Mouse (Mus musculus) forebrain, postnatal 0 days (tissue): ENCODE data around the gene Etl4. TPM values are rescaled to one million over a fixed set of nuclear protein-coding genes. Genes with fewer than 3 reads are reported as not detected.
A peak's percentile ranks its signal among the peaks of the same experiment; 100 is the strongest.

Experiments used
- ATAC-seq: fragments of 200-750 bp; cut with Nextera tagmentation; 2 replicates; pipeline ENCODE4 v1.8.0; 2017; ENCODE audit warnings: mild to moderate bottlenecking, moderate library complexity
- DNase-seq: peaks from one replicate; pipeline ENCODE4 v3.0.0-alpha.2; 2015
- H3K27ac ChIP-seq: fragments of 300-500 bp; sonication (generic); 2 replicates; pipeline ENCODE4 v1.5.1; 2014; ENCODE audit warnings: low read depth, mild to moderate bottlenecking, antibody characterized with exemption, low read length, moderate library complexity, mixed read lengths
- H3K27me3 ChIP-seq: fragments of 300-500 bp; sonication (generic); 2 replicates; pipeline ENCODE4 v1.6.1; 2014; ENCODE audit warnings: mild to moderate bottlenecking, low read length, mixed read lengths; ENCODE audit not compliant: insufficient read depth
- H3K36me3 ChIP-seq: fragments of 300-500 bp; sonication (generic); 2 replicates; pipeline ENCODE4 v1.6.1; 2014; ENCODE audit warnings: mild to moderate bottlenecking, moderate library complexity; ENCODE audit not compliant: insufficient read depth
- H3K4me1 ChIP-seq: fragments of 300-500 bp; sonication (generic); 2 replicates; pipeline ENCODE4 v1.6.1; 2014; ENCODE audit warnings: antibody characterized with exemption; ENCODE audit not compliant: insufficient read depth
- H3K4me2 ChIP-seq: fragments of 300-500 bp; sonication (generic); 2 replicates; pipeline ENCODE4 v1.6.1; 2014; ENCODE audit warnings: low read depth, mild to moderate bottlenecking, moderate library complexity
- H3K4me3 ChIP-seq: fragments of 300-500 bp; sonication (generic); 2 replicates; pipeline ENCODE4 v1.5.1; 2014; ENCODE audit warnings: low read depth, low read length, mixed read lengths
- H3K9ac ChIP-seq: fragments of 300-500 bp; sonication (generic); 2 replicates; pipeline ENCODE4 v1.6.1; 2014; ENCODE audit warnings: mild to moderate bottlenecking
- H3K9me3 ChIP-seq: fragments of 300-500 bp; sonication (generic); 2 replicates; pipeline ENCODE4 v1.6.1; 2016; ENCODE audit warnings: low read length
- CTCF ChIP-seq: sonication (generic); IDR thresholded peaks from 2 replicates; pipeline ENCODE4 v1.5.1; 2016; ENCODE audit warnings: antibody characterized with exemption, control low read depth, low read depth
- WGBS: fragments of 180-500 bp; shearing (Covaris S2); extraction: QIAGEN DNeasy Blood & Tissue Kit; methylation state at CpG from one replicate; pipeline ENCODE4 v1.1.7; 2014; 5-methylcytosine and 5-hydroxymethylcytosine counted together
- polyA plus RNA-seq: library from polyadenylated mRNA; unstranded; fragments of >200 nt; fragmentation: Nextera tagmentation; extraction: Ambion mirVana; gene quantifications from 2 replicates; pipeline ENCODE4 v1.2.1, GENCODE M21; 2015
- total RNA-seq: library from RNA; depleted of rRNA; stranded (reverse); fragments of >200 nt; gene quantifications from 2 replicates; pipeline ENCODE4 v1.2.3, GENCODE M21; 2014

Etl4 gene
- total and polyA plus RNA-seq, 2 experiments from 2014 or later: 7.2 to 13.6 TPM

DNA sequence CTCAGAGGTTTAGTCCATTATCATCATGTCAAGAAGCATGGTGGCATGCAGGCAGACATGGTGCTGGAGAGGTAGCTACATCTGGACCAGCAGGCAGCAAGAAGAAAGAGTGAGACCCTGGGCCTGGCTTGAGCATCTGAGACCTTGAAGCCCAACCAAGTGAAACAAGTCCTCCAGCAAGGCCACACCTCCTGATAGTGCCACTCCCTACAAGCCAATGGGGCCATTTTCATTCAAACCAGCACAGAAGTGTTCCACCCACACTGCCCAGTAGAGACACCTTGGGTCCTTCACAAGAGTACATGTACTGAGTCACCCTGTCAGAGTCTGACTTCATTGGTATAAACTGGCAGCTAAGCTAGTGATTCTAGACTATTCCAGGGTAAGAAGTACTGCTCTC, 860.6 kb downstream of the Etl4 start:
- no peaks in the 10 kb centered on the region; the same call in 1 of the 2 replicates for H3K36me3 ChIP-seq
- H3K27me3 ChIP-seq: no peaks in the 10 kb centered on the region
- ATAC-seq (no peak), DNase-seq (no peak)
- no peak overlapping the region for H3K4me3 ChIP-seq
- TF ChIP-seq CTCF: no peak
- H3K9me3 ChIP-seq: no peaks in the 10 kb centered on the region
- H3K27ac ChIP-seq: no peak overlapping the region
- no peak overlapping the region for H3K4me2 ChIP-seq
- no peaks in the 10 kb centered on the region for H3K4me1 ChIP-seq
- H3K9ac ChIP-seq: no peak overlapping the region

DNA sequence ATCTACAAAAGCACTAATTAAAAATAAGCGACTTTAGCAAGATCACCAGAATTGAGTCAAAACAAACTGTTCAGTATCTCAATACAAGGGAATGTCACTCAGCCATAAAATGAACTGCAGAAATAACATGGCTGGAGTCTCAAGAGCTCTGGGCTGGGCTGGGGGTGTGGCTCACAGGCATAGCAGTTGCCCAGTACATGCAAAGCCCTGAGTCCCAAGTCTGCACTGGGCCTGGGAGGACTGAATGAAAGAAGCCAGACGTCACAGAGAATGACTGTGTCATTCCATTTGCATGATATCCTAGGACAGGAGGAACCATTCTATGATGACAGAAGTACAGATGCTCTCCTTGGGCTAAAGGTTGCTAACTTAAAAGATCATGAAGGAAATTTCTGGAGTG, 864.9 kb downstream of the Etl4 start:
- ATAC-seq (no peak), DNase-seq (no peak)
- 76% methylated on average over 2 of the region's 2 CpGs for WGBS
- TF ChIP-seq CTCF: no peak
- H3K4me3 ChIP-seq: no peak overlapping the region
- H3K9ac ChIP-seq: no peak overlapping the region
- no peaks in the 10 kb centered on the region for H3K4me1 ChIP-seq
- H3K4me2 ChIP-seq: no peak overlapping the region
- H3K27me3 ChIP-seq: no peaks in the 10 kb centered on the region
- peaks cover under 1% of the 10 kb centered on the region; the same call in 1 of the 2 replicates for H3K36me3 ChIP-seq
- H3K27ac ChIP-seq: no peak overlapping the region
- no peaks in the 10 kb centered on the region for H3K9me3 ChIP-seq

DNA sequence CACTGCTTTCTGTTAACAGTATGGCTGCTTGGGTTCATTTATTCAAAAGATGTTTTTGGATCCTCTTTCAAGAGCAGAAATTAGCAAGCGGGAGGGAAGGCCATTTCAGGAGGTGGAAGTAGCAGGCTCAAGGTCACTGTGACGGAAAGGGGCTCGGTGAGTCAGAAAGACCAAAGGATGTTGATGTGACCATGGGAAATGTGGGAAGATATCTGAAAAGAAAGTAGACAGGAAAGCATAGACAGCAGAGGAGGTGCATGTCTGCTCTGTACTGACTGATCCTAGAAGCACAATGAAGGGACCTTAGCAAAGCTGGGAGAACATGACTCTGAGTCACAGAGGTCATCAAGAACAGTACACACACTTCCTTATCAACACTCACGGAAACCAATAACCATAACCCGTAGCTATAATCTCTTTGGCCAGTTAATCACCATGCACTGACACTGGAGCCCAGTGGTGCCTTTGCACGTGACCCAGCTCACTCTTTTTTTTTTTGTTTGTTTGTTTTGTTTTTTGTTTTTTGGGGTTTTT, 866.7 kb downstream of the Etl4 start:
- H3K4me2 ChIP-seq: no peak overlapping the region
- H3K27ac ChIP-seq: no peak overlapping the region
- no peak for TF ChIP-seq CTCF
- WGBS: 94% methylated on average over 6 of the region's 6 CpGs
- no peaks in the 10 kb centered on the region for H3K9me3 ChIP-seq
- H3K4me1 ChIP-seq: no peaks in the 10 kb centered on the region
- H3K27me3 ChIP-seq: no peaks in the 10 kb centered on the region
- ATAC-seq: no peak
- DNase-seq: no peak
- H3K36me3 ChIP-seq: peaks cover 8% of the 10 kb centered on the region; the same call in 1 of the 2 replicates
- H3K9ac ChIP-seq: no peak overlapping the region
- no peak overlapping the region for H3K4me3 ChIP-seq

- DNase-seq (peak; percentile 77), ATAC-seq (peak; percentile 74)
- Histone ChIP-seq H3K36me3 (peaks cover 8% of the 10 kb centered on the region; the same call in 1 of the 2 replicates), H3K27me3 (no peaks in the 10 kb centered on the region), H3K4me2 (no peak overlapping the region), H3K4me3 (no peak overlapping the region), H3K9ac (no peak overlapping the region), H3K27ac (no peak overlapping the region), H3K4me1 (no peaks in the 10 kb centered on the region), H3K9me3 (no peaks in the 10 kb centered on the region)
- TF ChIP-seq CTCF: peak; percentile 75
- 84% methylated on average over 6 of the region's 6 CpGs for WGBS
Measured at GRCm38 (mm10) chr2:20777931-20778330, 868.4 kb downstream of the Etl4 start.

- ATAC-seq: peak; percentile 77
- no peak overlapping the region for H3K4me2 ChIP-seq
- H3K4me1 ChIP-seq: no peaks in the 10 kb centered on the region
- peak; percentile 98 for TF ChIP-seq CTCF
- H3K9me3 ChIP-seq: no peaks in the 10 kb centered on the region
- H3K36me3 ChIP-seq: peaks cover 8% of the 10 kb centered on the region; the same call in 1 of the 2 replicates
- no peaks in the 10 kb centered on the region for H3K27me3 ChIP-seq
- no peak overlapping the region for H3K27ac ChIP-seq
- 37% methylated on average over 6 of the region's 6 CpGs for WGBS
- peak; percentile 87 for DNase-seq
- no peak overlapping the region for H3K4me3 ChIP-seq
- no peak overlapping the region for H3K9ac ChIP-seq
Measured at GRCm38 (mm10) chr2:20779484-20780381, 870.2 kb downstream of the Etl4 start.

- Histone ChIP-seq H3K27ac (no peak overlapping the region), H3K4me3 (no peak overlapping the region), H3K36me3 (no peaks in the 10 kb centered on the region), H3K9me3 (no peaks in the 10 kb centered on the region), H3K4me1 (no peaks in the 10 kb centered on the region), H3K4me2 (no peak overlapping the region), H3K27me3 (no peaks in the 10 kb centered on the region), H3K9ac (no peak overlapping the region)
- no peak for ATAC-seq
- no peak for TF ChIP-seq CTCF
- 70% methylated on average over 8 of the region's 8 CpGs for WGBS
- no peak for DNase-seq
Measured at GRCm38 (mm10) chr2:20801236-20801890, 891.8 kb downstream of the Etl4 start.

DNA sequence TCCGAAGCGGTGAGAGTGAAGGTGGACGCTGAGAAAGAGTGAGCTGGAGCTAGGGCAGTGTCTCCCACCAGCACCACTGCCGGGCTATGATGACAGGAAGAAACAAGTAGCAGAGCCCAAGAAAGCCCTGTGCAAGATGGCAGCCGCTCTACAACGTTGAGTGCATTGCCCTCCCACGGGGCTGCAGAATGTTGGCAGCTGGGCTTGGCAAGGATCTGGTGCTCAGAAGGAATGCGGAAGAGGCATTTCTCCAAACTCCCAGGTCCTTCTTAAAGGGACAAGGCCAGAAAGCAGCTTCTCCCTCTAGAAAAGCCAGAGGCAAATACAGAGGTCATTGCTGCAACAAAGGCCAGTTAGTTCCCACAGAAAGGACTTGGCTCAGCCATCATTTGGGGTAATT, 901.9 kb downstream of the Etl4 start:
- Histone ChIP-seq H3K4me3 (no peak overlapping the region), H3K27ac (no peak overlapping the region), H3K4me2 (no peak overlapping the region), H3K9ac (no peak overlapping the region), H3K4me1 (0 out of 2 replicates have a peak, but pooled peaks cover 2% of the 10 kb centered on the region), H3K9me3 (no peaks in the 10 kb centered on the region), H3K36me3 (no peaks in the 10 kb centered on the region), H3K27me3 (no peaks in the 10 kb centered on the region)
- WGBS: 68% methylated on average over 8 of the region's 8 CpGs
- no peak for TF ChIP-seq CTCF
- ATAC-seq (peak; percentile 42; the same call in 1 of the 2 replicates), DNase-seq (peak; percentile 19)
